Mouse (Mus musculus): ENCODE results near the gene Myoz2. TPM values are rescaled to one million over a fixed set of nuclear protein-coding genes. Genes with fewer than 3 reads are reported as not detected.

Myoz2 gene
- polyA plus RNA-seq, 1 experiment = 13.5 TPM

GRCm38 (mm10) chr3:122986906-122987305, 47.9 kb downstream of the Myoz2 start:
- no peaks in the 10 kb centered on the region for H3K4me1 ChIP-seq (replicated peaks; ENCODE audit: control insufficient read depth, insufficient read depth, low read length)
- H3K27me3 ChIP-seq (ENCODE audit: control insufficient read depth, insufficient read depth, low read length) = no peaks in the 10 kb centered on the region
- DNase-seq = no peak
- TF ChIP-seq POLR2A (IDR thresholded peaks at IDR 0.05; ENCODE audit: control insufficient read depth, extremely low read depth, insufficient read depth, low read length, poor library complexity) (no peak), CTCF (IDR thresholded peaks at IDR 0.05; ENCODE audit: borderline replicate concordance, control insufficient read depth, extremely low read depth, insufficient read depth, low read length, poor library complexity) (no peak)
- H3K4me3 ChIP-seq (ENCODE audit: control insufficient read depth, insufficient read depth, low read length) = no peak overlapping the region
- H3K36me3 ChIP-seq (ENCODE audit: control insufficient read depth, insufficient read depth, low read length) = no peaks in the 10 kb centered on the region
- WGBS = 94% methylated on average over 11 of the region's 11 CpGs
- H3K27ac ChIP-seq (ENCODE audit: control insufficient read depth, insufficient read depth, low read length) = no peak overlapping the region

- no peaks in the 10 kb centered on the region for H3K27me3 ChIP-seq (ENCODE audit: control insufficient read depth, insufficient read depth, low read length)
- TF ChIP-seq CTCF (IDR thresholded peaks at IDR 0.05; ENCODE audit: borderline replicate concordance, control insufficient read depth, extremely low read depth, insufficient read depth, low read length, poor library complexity) (no peak), POLR2A (IDR thresholded peaks at IDR 0.05; ENCODE audit: control insufficient read depth, extremely low read depth, insufficient read depth, low read length, poor library complexity) (no peak)
- H3K27ac ChIP-seq (ENCODE audit: control insufficient read depth, insufficient read depth, low read length) = no peak overlapping the region
- H3K4me3 ChIP-seq (ENCODE audit: control insufficient read depth, insufficient read depth, low read length) = no peak overlapping the region
- no peaks in the 10 kb centered on the region for H3K36me3 ChIP-seq (ENCODE audit: control insufficient read depth, insufficient read depth, low read length)
- DNase-seq = no peak
- H3K4me1 ChIP-seq (replicated peaks; ENCODE audit: control insufficient read depth, insufficient read depth, low read length) = no peaks in the 10 kb centered on the region
- 83% methylated on average over 1 of the region's 1 CpGs for WGBS
These were observed 48.4 kb downstream of the Myoz2 start for GRCm38 (mm10) chr3:122986386-122986785.

- Histone ChIP-seq H3K36me3 (ENCODE audit: control insufficient read depth, insufficient read depth, low read length) (no peaks in the 10 kb centered on the region), H3K27me3 (ENCODE audit: control insufficient read depth, insufficient read depth, low read length) (no peaks in the 10 kb centered on the region), H3K4me1 (replicated peaks; ENCODE audit: control insufficient read depth, insufficient read depth, low read length) (no peaks in the 10 kb centered on the region), H3K4me3 (ENCODE audit: control insufficient read depth, insufficient read depth, low read length) (no peak overlapping the region), H3K27ac (ENCODE audit: control insufficient read depth, insufficient read depth, low read length) (no peak overlapping the region)
- WGBS = 29% methylated on average over 13 of the region's 13 CpGs
- no peak for TF ChIP-seq CTCF (IDR thresholded peaks at IDR 0.05; ENCODE audit: borderline replicate concordance, control insufficient read depth, extremely low read depth, insufficient read depth, low read length, poor library complexity)
- no peak for TF ChIP-seq POLR2A (IDR thresholded peaks at IDR 0.05; ENCODE audit: control insufficient read depth, extremely low read depth, insufficient read depth, low read length, poor library complexity)
- DNase-seq = no peak
These were observed 49.5 kb downstream of the Myoz2 start for GRCm38 (mm10) chr3:122985183-122985944.

GRCm38 (mm10) chr3:122984249-122985182, 50.3 kb downstream of the Myoz2 start, which contains the start of gene Usp53:
Gene Usp53 (minus strand): TSS chr3:122984510.
- under 1% methylated on average over 94 of the region's 94 CpGs for WGBS
- TF ChIP-seq POLR2A (IDR thresholded peaks at IDR 0.05; ENCODE audit: control insufficient read depth, extremely low read depth, insufficient read depth, low read length, poor library complexity) (peak; percentile 66), CTCF (IDR thresholded peaks at IDR 0.05; ENCODE audit: borderline replicate concordance, control insufficient read depth, extremely low read depth, insufficient read depth, low read length, poor library complexity) (peak; percentile 43; the same call in 1 of the 2 replicates)

GRCm38 (mm10) chr3:122983849-122984248, 51.0 kb downstream of the Myoz2 start:
- TF ChIP-seq CTCF (IDR thresholded peaks at IDR 0.05; ENCODE audit: borderline replicate concordance, control insufficient read depth, extremely low read depth, insufficient read depth, low read length, poor library complexity) = no peak
- no peak for TF ChIP-seq POLR2A (IDR thresholded peaks at IDR 0.05; ENCODE audit: control insufficient read depth, extremely low read depth, insufficient read depth, low read length, poor library complexity)
- Histone ChIP-seq H3K4me3 (ENCODE audit: control insufficient read depth, insufficient read depth, low read length) (peak overlapping the region; percentile 88), H3K4me1 (replicated peaks; ENCODE audit: control insufficient read depth, insufficient read depth, low read length) (no peaks in the 10 kb centered on the region), H3K27ac (ENCODE audit: control insufficient read depth, insufficient read depth, low read length) (peak overlapping the region; percentile 2; the same call in 1 of the 2 replicates), H3K36me3 (ENCODE audit: control insufficient read depth, insufficient read depth, low read length) (no peaks in the 10 kb centered on the region), H3K27me3 (ENCODE audit: control insufficient read depth, insufficient read depth, low read length) (no peaks in the 10 kb centered on the region)
- WGBS = under 1% methylated on average over 30 of the region's 30 CpGs
- peak; percentile 62 for DNase-seq

More at GRCm38 (mm10) chr3:122984249-122985182, 50.3 kb downstream of the Myoz2 start, which contains the start of gene Usp53:
- Histone ChIP-seq H3K27ac (ENCODE audit: control insufficient read depth, insufficient read depth, low read length) (peak within 1 kb of the TSS; percentile 2; the same call in 1 of the 2 replicates), H3K4me3 (ENCODE audit: control insufficient read depth, insufficient read depth, low read length) (peak within 1 kb of the TSS; percentile 88), H3K36me3 (ENCODE audit: control insufficient read depth, insufficient read depth, low read length) (no peaks in the 10 kb centered on the region), H3K4me1 (replicated peaks; ENCODE audit: control insufficient read depth, insufficient read depth, low read length) (no peaks in the 10 kb centered on the region), H3K27me3 (ENCODE audit: control insufficient read depth, insufficient read depth, low read length) (no peaks in the 10 kb centered on the region)
- DNase-seq = peak; percentile 86

- Histone ChIP-seq H3K4me1 (replicated peaks; ENCODE audit: control insufficient read depth, insufficient read depth, low read length) (no peaks in the 10 kb centered on the region), H3K4me3 (ENCODE audit: control insufficient read depth, insufficient read depth, low read length) (no peak overlapping the region), H3K27me3 (ENCODE audit: control insufficient read depth, insufficient read depth, low read length) (no peaks in the 10 kb centered on the region), H3K36me3 (ENCODE audit: control insufficient read depth, insufficient read depth, low read length) (no peaks in the 10 kb centered on the region), H3K27ac (ENCODE audit: control insufficient read depth, insufficient read depth, low read length) (no peak overlapping the region)
- no peak for DNase-seq
- WGBS = 100% methylated on average over 1 of the region's 1 CpGs
- TF ChIP-seq POLR2A (IDR thresholded peaks at IDR 0.05; ENCODE audit: control insufficient read depth, extremely low read depth, insufficient read depth, low read length, poor library complexity) (no peak), CTCF (IDR thresholded peaks at IDR 0.05; ENCODE audit: borderline replicate concordance, control insufficient read depth, extremely low read depth, insufficient read depth, low read length, poor library complexity) (no peak)
These were observed 58.9 kb downstream of the Myoz2 start for GRCm38 (mm10) chr3:122975964-122976363.
